Mouse (Mus musculus) forebrain, embryonic 13.5 days (tissue): ENCODE measurements around the gene Pdzd3. TPM values are rescaled to one million over a fixed set of nuclear protein-coding genes. Genes with fewer than 3 reads are reported as not detected.
"Not testable (repeated sequence)": the region's sequence is repeated elsewhere in the genome, so short reads cannot be mapped to it uniquely, and the experiment has no call there.

Source experiments
- ATAC-seq: fragments of 200-750 bp; cut with Nextera tagmentation; 2 replicates; pipeline ENCODE4 v1.8.0; 2017
- H3K27ac ChIP-seq: fragments of 300-500 bp; sonication (generic); 2 replicates; pipeline ENCODE4 v1.5.1; 2015; ENCODE audit warnings: inconsistent platforms, mild to moderate bottlenecking, moderate library complexity
- H3K27me3 ChIP-seq: fragments of 300-500 bp; sonication (generic); 2 replicates; pipeline ENCODE4 v1.6.1; 2015; ENCODE audit warnings: mild to moderate bottlenecking, inconsistent platforms
- H3K36me3 ChIP-seq: fragments of 300-500 bp; sonication (generic); 2 replicates; pipeline ENCODE4 v1.6.1; 2015; ENCODE audit warnings: mild to moderate bottlenecking, inconsistent platforms; ENCODE audit not compliant: poor library complexity, severe bottlenecking
- H3K4me1 ChIP-seq: fragments of 300-500 bp; sonication (generic); 2 replicates; pipeline ENCODE4 v1.6.1; 2015; ENCODE audit warnings: inconsistent platforms
- H3K4me2 ChIP-seq: fragments of 300-500 bp; sonication (generic); 2 replicates; pipeline ENCODE4 v1.6.1; 2015; ENCODE audit warnings: inconsistent platforms, mild to moderate bottlenecking, moderate library complexity
- H3K4me3 ChIP-seq: fragments of 300-500 bp; sonication (generic); 2 replicates; pipeline ENCODE4 v1.5.1; 2015; ENCODE audit warnings: mild to moderate bottlenecking, inconsistent platforms
- H3K9ac ChIP-seq: fragments of 300-500 bp; sonication (generic); 2 replicates; pipeline ENCODE4 v1.6.1; 2015; ENCODE audit warnings: mild to moderate bottlenecking, inconsistent platforms
- H3K9me3 ChIP-seq: fragments of 300-500 bp; sonication (generic); replicated peaks from 2 replicates; pipeline ENCODE4 v1.6.1; 2016; ENCODE audit warnings: inconsistent platforms
- WGBS: fragments of 180-500 bp; shearing (Covaris S2); methylation state at CpG from one replicate; pipeline ENCODE4 v1.1.7; 2015; 5-methylcytosine and 5-hydroxymethylcytosine counted together
- polyA plus RNA-seq: library from polyadenylated mRNA; unstranded; fragments of >200 nt; fragmentation: Nextera tagmentation; extraction: Ambion mirVana; gene quantifications from 2 replicates; pipeline ENCODE4 v1.2.1, GENCODE M21; 2015

Gene Pdzd3
- polyA plus RNA-seq, result 0.39 and 0.40 TPM in 2 replicates

GRCm38 (mm10) chr9:44251314-44251713, at the start of gene Pdzd3:
TSS of gene Pdzd3 (minus strand) at chr9:44251471.
- 0 out of 2 replicates have a peak within 1 kb of the TSS, but pooled peaks have one; percentile 16 for H3K9ac ChIP-seq
- 90% methylated on average over 10 of the region's 10 CpGs for WGBS

GRCm38 (mm10) chr9:44300001-44300400, 48.7 kb upstream of the Pdzd3 start:
- Histone ChIP-seq H3K36me3 (peaks cover 77% of the 10 kb centered on the region), H3K4me1 (peaks cover 14% of the 10 kb centered on the region)
- H3K4me3 ChIP-seq, H3K27ac ChIP-seq, H3K4me2 ChIP-seq, H3K9ac ChIP-seq, ATAC-seq, H3K9me3 ChIP-seq, H3K27me3 ChIP-seq: not testable (repeated sequence)
- 95% methylated on average over 3 of the region's 3 CpGs for WGBS

More at GRCm38 (mm10) chr9:44251314-44251713, at the start of gene Pdzd3:
- Histone ChIP-seq H3K27ac (peak within 1 kb of the TSS; percentile 31; the same call in 1 of the 2 replicates), H3K9me3 (no peaks in the 10 kb centered on the region), H3K4me3 (no peak within 1 kb of the TSS), H3K4me2 (no peak within 1 kb of the TSS; the same call in 1 of the 2 replicates), H3K27me3 (peaks cover 5% of the 10 kb centered on the region; the same call in 1 of the 2 replicates), H3K4me1 (peaks cover 57% of the 10 kb centered on the region), H3K36me3 (no peaks in the 10 kb centered on the region)
- no peak for ATAC-seq

GRCm38 (mm10) chr9:44292490-44292889, 41.2 kb upstream of the Pdzd3 start:
- Histone ChIP-seq H3K27ac (no peak overlapping the region), H3K36me3 (peaks cover 70% of the 10 kb centered on the region), H3K9ac (no peak overlapping the region), H3K4me2 (no peak overlapping the region), H3K27me3 (no peaks in the 10 kb centered on the region), H3K4me1 (peaks cover 12% of the 10 kb centered on the region), H3K4me3 (no peak overlapping the region), H3K9me3 (no peaks in the 10 kb centered on the region)
- WGBS, result 67% methylated on average over 3 of the region's 3 CpGs
- ATAC-seq, result no peak

- Histone ChIP-seq H3K27ac (no peak overlapping the region), H3K4me2 (peak overlapping the region; percentile 92), H3K36me3 (peaks cover 41% of the 10 kb centered on the region), H3K27me3 (no peaks in the 10 kb centered on the region), H3K9me3 (no peaks in the 10 kb centered on the region), H3K4me1 (peaks cover 28% of the 10 kb centered on the region), H3K4me3 (peak overlapping the region; percentile 76), H3K9ac (peak overlapping the region; percentile 85)
- WGBS, result 5% methylated on average over 11 of the region's 11 CpGs
- ATAC-seq, result no peak
Measured at GRCm38 (mm10) chr9:44288959-44289291, 37.7 kb upstream of the Pdzd3 start.

GRCm38 (mm10) chr9:44288076-44288958, 37.0 kb upstream of the Pdzd3 start, which contains the start of gene Abcg4:
TSS of gene Abcg4 (minus strand) at chr9:44288615.
- ATAC-seq, result peak; percentile 62
- peaks cover 39% of the 10 kb centered on the region for H3K36me3 ChIP-seq
- WGBS, result under 1% methylated on average over 38 of the region's 38 CpGs
- peak within 1 kb of the TSS; percentile 76 for H3K4me3 ChIP-seq
- H3K27ac ChIP-seq, result peak within 1 kb of the TSS; percentile 14
- H3K4me2 ChIP-seq, result peak within 1 kb of the TSS; percentile 92
- no peaks in the 10 kb centered on the region for H3K27me3 ChIP-seq
- no peaks in the 10 kb centered on the region for H3K9me3 ChIP-seq
- peak within 1 kb of the TSS; percentile 85 for H3K9ac ChIP-seq
- H3K4me1 ChIP-seq, result peaks cover 28% of the 10 kb centered on the region

GRCm38 (mm10) chr9:44287401-44288075, 36.3 kb upstream of the Pdzd3 start:
- WGBS, result under 1% methylated on average over 43 of the region's 47 CpGs
- Histone ChIP-seq H3K4me1 (peaks cover 28% of the 10 kb centered on the region), H3K27ac (peak overlapping the region; percentile 14), H3K4me2 (peak overlapping the region; percentile 92), H3K27me3 (no peaks in the 10 kb centered on the region), H3K4me3 (peak overlapping the region; percentile 76), H3K9me3 (no peaks in the 10 kb centered on the region), H3K9ac (peak overlapping the region; percentile 85), H3K36me3 (peaks cover 34% of the 10 kb centered on the region)
- peak; percentile 67 for ATAC-seq

GRCm38 (mm10) chr9:44287003-44287400, 35.7 kb upstream of the Pdzd3 start:
- peak overlapping the region; percentile 92 for H3K4me2 ChIP-seq
- peak; percentile 36; the same call in 1 of the 2 replicates for ATAC-seq
- peak overlapping the region; percentile 14; the same call in 1 of the 2 replicates for H3K27ac ChIP-seq
- 4% methylated on average over 11 of the region's 11 CpGs for WGBS
- H3K4me1 ChIP-seq, result peaks cover 28% of the 10 kb centered on the region
- H3K9ac ChIP-seq, result peak overlapping the region; percentile 85
- H3K9me3 ChIP-seq, result no peaks in the 10 kb centered on the region
- peaks cover 30% of the 10 kb centered on the region for H3K36me3 ChIP-seq
- H3K27me3 ChIP-seq, result no peaks in the 10 kb centered on the region
- H3K4me3 ChIP-seq, result peak overlapping the region; percentile 76

- WGBS, result 9% methylated on average over 6 of the region's 6 CpGs
Measured at GRCm38 (mm10) chr9:44286256-44286850, 35.1 kb upstream of the Pdzd3 start.

GRCm38 (mm10) chr9:44283183-44283582, 31.9 kb upstream of the Pdzd3 start:
- no peak for ATAC-seq
- 85% methylated on average over 5 of the region's 5 CpGs for WGBS
- H3K27ac ChIP-seq, result no peak overlapping the region
- H3K27me3 ChIP-seq, result no peaks in the 10 kb centered on the region
- H3K9me3 ChIP-seq, result no peaks in the 10 kb centered on the region
- peaks cover 45% of the 10 kb centered on the region for H3K36me3 ChIP-seq
- H3K4me3 ChIP-seq, result no peak overlapping the region
- H3K4me2 ChIP-seq, result no peak overlapping the region
- no peak overlapping the region for H3K9ac ChIP-seq
- peaks cover 16% of the 10 kb centered on the region for H3K4me1 ChIP-seq

More at GRCm38 (mm10) chr9:44286256-44286850, 35.1 kb upstream of the Pdzd3 start:
- Histone ChIP-seq H3K4me3 (peak overlapping the region; percentile 76), H3K4me1 (peaks cover 28% of the 10 kb centered on the region), H3K27me3 (no peaks in the 10 kb centered on the region), H3K4me2 (peak overlapping the region; percentile 92), H3K27ac (no peak overlapping the region), H3K36me3 (peaks cover 30% of the 10 kb centered on the region), H3K9me3 (no peaks in the 10 kb centered on the region), H3K9ac (peak overlapping the region; percentile 26; the same call in 1 of the 2 replicates)
- ATAC-seq, result no peak

- Histone ChIP-seq H3K4me1 (peaks cover 22% of the 10 kb centered on the region), H3K9me3 (peaks cover 7% of the 10 kb centered on the region; the same call in 1 of the 2 replicates), H3K27ac (no peak overlapping the region), H3K36me3 (peaks cover 17% of the 10 kb centered on the region), H3K4me3 (no peak overlapping the region), H3K4me2 (no peak overlapping the region), H3K27me3 (no peaks in the 10 kb centered on the region), H3K9ac (no peak overlapping the region)
- 88% methylated on average over 4 of the region's 4 CpGs for WGBS
- ATAC-seq, result no peak
Measured at GRCm38 (mm10) chr9:44269973-44270372, 18.7 kb upstream of the Pdzd3 start.

GRCm38 (mm10) chr9:44269077-44269476, 17.8 kb upstream of the Pdzd3 start:
- ATAC-seq, result no peak
- 92% methylated on average over 3 of the region's 3 CpGs for WGBS

More at GRCm38 (mm10) chr9:44269077-44269476, 17.8 kb upstream of the Pdzd3 start:
- Histone ChIP-seq H3K27ac (no peak overlapping the region), H3K36me3 (peaks cover 8% of the 10 kb centered on the region), H3K4me3 (no peak overlapping the region), H3K27me3 (no peaks in the 10 kb centered on the region), H3K4me1 (peaks cover 22% of the 10 kb centered on the region), H3K4me2 (no peak overlapping the region), H3K9me3 (peaks cover 7% of the 10 kb centered on the region; the same call in 1 of the 2 replicates), H3K9ac (no peak overlapping the region)
